Mouse (Mus musculus) erythroid progenitor cell, adult 5-6 weeks (primary cell): ENCODE measurements around the gene Gcn1l1. TPM values are rescaled to one million over a fixed set of nuclear protein-coding genes. Genes with fewer than 3 reads are reported as not detected.
A peak's percentile ranks its signal among the peaks of the same experiment; 100 is the strongest.
"Not testable (repeated sequence)": the region's sequence is repeated elsewhere in the genome, so short reads cannot be mapped to it uniquely, and the experiment has no call there.

Source experiments
- ATAC-seq: replicated peaks from 2 replicates; pipeline ENCODE4 v1.8.0; 2016; ENCODE audit warnings: moderate number of reproducible peaks, mild to moderate bottlenecking, moderate TSS enrichment, inconsistent platforms; ENCODE audit not compliant: poor library complexity, low FRiP score, severe bottlenecking
- total RNA-seq, 2 experiments: library from RNA; stranded (forward) in 1 of 2; stranded (reverse) in 1 of 2; fragments of 150-400 nt in 1 of 2; fragments of 186-747, 209-891 nt in 1 of 2; gene quantifications; 2 replicates each; pipeline versions ENCODE4 v1.2.3 to v1.2.4; 2015 to 2017; ENCODE audit warnings: low replicate concordance in 2 of 2

Gcn1l1 gene
- total RNA-seq, 2 experiments from 2014 or later, result 14.1 to 17.6 TPM

GRCm38 (mm10) chr5:115554536-115555291 lies 10.3 kb upstream of the Gcn1l1 start:
- no peak for ATAC-seq

DNA sequence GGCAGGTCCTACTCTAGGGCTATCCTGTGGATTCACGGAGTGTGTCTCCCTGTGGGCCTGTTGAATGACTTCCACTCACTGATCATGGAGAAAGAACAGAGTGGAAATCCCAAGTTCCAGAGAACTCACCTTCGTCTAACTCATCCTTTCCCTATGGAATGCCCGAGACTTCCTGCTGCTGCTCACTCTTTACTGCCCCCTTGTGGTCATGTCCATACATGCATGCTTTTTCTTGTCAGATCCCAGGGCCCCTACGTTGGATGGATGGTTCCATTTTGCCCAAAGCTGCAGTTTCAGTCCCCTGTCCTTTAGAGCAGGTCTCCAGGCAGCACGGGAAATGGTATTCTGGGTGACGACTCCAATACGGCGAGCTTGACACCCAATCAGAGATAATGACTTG lies 8.8 kb upstream of the Gcn1l1 start:
- peak; percentile 55 for ATAC-seq

DNA sequence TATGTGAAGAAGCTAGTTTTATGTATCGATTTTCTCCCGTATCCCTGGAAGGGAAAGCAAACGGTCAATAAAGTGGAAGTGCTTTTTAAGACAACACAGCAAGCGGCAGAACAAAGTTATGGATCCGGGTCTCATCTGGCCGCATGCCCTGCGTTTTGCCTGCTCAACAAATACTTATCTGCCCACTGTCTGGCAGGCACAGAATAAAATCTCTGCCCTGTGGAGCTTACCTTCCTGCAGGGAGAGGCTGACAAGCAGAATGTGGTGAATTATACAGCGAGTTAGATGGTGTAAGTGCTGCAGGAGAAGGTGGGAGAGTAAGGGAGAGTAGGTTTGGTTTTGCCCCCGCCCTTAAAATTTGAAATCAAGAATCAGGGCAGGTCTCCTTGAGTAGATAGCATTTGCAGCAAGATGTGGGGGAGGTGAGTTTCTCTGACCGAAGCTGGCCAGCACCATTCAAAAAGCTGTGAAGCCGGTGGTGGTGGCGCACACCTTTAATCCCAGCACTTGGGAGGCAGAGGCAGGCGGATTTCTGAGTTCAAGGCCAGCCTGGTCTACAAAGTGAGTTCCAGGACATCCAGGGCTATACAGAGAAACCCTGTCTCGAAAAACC lies 6.8 kb upstream of the Gcn1l1 start:
- ATAC-seq, result no peak

GRCm38 (mm10) chr5:115559237-115560101 lies 5.6 kb upstream of the Gcn1l1 start, which contains the start of gene Rplp0:
Rplp0 (plus strand) TSS chr5:115559467.
- ATAC-seq, result peak; percentile 99

DNA sequence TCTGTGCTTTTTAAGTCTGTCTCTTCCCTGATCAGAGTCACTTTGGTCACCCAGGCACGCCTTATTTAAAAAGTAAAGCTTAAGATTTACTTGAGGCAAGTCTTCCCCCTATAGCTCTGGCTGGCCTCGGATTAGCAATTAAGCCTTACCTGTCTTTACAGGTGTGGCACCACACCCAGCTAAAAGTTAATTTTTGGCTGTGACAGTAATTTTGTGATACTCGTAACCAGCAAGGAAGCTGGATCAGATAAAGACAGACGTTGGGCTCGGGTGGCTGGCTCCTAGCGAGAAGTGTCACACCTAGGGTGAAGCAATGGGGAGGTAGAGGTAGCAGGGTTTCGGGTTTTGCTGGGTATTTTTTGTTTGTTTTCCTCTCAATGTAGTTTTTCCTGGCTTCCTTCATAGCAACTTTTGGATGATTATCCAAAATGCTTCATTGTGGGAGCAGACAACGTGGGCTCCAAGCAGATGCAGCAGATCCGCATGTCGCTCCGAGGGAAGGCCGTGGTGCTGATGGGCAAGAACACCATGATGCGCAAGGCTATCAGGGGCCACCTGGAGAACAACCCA lies 4.6 kb upstream of the Gcn1l1 start:
- ATAC-seq, result 0 out of 2 replicates have a peak, but pooled peaks have one; percentile 30

DNA sequence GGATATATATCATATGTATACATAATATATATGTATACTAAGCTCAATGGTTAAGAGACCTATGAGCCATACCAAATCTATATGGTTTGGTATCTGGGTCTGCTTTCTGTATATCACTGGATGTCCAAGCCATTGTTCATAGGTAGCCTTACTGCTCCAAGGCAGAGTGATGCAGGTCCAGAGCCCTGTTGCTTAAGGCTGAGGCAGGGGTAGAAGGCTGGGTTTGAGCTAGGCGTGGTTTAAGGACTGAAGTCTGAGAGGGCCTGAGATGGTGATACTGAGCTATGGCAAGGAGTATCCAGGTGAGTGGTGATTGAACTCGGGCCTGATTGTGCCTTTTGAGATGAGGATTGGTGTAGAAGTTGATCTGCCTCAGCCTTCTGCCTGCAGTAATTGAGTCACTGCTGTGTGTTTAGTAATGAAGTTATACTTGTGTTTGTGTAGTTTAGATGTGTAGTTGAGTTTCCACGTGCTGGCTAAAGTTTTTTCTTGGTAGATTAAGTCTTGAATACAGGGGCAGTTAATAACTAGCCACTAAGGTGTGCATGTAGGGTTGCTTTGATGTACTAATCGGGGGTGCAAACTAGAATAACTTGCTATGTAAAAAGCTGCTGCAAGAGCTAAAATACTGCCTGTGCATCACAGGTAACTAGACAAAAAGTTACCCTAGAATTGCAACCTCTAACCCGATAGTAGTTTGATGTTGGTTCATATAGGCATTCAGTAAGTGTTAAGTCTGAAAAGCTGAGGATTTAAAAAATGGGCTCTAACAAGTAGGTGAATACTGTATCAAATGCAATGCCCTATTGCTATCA lies 1.1 kb upstream of the Gcn1l1 start:
- ATAC-seq, result no peak

- ATAC-seq, result peak; percentile 11; the same call in 1 of the 2 replicates
These were observed 349 bp downstream of the Gcn1l1 start for GRCm38 (mm10) chr5:115565403-115565802.

DNA sequence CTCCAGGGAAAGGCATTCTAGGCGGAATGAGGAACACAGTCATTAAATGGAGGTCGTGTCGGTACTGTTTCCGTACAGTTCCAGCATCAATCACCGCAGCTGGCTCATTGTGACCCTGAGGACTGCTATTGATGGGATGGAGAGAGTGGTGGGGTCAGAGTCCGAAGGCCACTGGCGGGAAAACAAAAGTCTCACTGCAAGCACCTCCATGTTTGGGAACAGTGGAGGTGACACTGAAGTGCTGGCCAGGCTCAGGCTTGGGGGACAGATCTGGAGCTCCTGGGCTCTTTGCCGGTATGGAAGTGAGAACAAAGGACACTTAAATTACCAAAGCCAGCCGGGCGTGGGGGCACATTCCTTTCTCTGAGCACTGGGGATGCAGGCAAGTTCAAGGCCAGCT lies 3.6 kb downstream of the Gcn1l1 start:
- ATAC-seq, result no peak

DNA sequence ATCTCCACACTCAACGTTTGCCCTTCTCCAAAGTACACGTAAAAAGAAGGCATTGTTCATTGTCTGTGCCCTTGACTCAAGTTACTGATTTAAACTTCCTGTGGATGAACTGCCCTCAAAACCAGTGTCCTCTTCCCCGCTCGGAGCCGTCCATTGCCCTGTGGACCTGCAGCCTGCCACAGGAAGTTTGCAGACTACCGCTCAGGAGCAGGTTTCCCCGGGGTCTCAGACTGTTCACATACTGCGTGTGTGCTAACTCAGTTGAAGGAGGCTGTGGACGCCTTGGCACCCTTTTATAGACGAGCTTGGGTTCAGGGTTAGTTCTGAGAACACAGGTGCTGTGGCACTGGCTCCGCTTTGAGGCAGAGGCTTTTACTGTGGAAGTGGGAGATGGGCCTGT lies 4.3 kb downstream of the Gcn1l1 start:
- no peak for ATAC-seq

DNA sequence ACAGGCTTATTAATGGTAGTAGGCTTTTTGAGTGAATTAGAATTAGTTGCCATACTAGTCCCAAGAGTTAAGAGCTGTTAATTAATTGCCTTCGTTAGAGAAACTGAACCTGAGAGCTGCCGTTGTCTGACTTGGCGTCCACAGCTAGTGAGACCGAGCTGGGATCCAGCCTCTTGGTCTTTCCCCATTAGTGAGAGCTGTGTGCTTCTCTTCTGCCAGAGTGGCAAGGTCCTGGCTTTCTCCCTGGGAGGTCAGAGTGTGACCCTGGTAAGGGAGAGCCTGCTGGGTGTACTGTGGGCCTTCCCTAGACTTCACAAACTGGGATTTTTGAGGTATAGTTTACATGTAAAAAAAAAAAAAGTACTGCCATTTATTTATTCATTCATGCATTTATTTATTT lies 4.7 kb downstream of the Gcn1l1 start:
- ATAC-seq, result no peak

DNA sequence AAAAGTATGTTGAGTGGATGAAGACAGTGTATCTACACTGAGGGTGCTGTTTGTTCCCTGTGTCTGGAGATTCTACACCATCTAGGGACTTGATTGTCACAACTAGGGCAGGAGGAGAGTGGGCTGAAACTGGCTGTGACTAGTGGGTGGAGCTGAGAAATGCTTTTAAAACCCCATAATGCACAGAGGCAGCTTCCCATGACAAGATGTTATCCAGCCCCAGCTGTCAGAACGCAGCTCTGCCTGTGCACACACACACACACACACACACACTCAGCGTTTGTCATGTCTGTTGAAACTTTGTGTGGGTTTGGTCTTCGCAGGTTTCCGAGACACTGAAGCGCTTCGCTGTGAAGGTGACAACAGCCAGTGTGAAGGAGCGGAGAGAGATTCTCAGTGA lies 6.0 kb downstream of the Gcn1l1 start:
- ATAC-seq, result no peak

DNA sequence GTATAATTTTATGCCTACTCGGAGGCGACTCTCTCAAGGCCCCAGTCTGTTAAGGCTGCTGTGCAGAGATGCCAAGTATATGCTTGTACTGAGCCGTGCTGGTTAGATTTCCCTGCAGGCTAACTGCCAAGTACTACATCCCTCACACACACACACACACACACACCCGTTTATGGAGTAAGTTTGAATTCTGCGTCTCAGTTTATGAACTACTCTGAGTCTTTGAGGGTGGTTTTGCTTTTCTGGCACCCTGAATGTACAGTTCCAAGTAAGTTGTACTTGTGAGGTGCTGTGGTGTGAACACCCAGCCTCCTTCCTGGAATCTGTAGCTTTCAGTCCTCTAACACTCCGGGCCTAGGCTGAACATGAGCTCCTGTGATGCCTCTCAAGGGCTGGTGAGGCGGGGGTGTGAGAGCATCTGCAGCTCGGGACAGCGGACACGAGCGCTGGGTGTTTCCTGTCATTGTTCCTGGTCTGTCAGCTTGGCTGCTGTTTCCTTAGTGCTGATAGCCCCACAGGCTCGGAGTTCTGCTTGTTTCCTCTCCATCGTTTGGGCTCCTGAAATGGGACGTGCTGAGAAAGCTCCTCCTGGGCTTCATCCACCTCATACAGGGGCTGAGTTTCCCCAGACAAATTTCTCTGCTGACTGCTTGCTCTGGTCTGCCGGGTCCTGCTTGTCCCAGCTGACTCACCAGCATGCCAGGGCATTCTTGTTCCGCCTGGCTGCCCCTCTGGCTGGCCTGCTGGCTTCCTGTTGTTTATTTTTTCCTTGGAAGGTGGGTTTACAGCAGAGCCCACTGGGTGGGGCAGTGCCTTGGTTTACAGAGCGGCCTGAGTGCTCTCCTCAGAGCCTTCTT lies 7.9 kb downstream of the Gcn1l1 start:
- no peak for ATAC-seq

- no peak for ATAC-seq
These were observed 9.9 kb downstream of the Gcn1l1 start for GRCm38 (mm10) chr5:115574992-115575391.

DNA sequence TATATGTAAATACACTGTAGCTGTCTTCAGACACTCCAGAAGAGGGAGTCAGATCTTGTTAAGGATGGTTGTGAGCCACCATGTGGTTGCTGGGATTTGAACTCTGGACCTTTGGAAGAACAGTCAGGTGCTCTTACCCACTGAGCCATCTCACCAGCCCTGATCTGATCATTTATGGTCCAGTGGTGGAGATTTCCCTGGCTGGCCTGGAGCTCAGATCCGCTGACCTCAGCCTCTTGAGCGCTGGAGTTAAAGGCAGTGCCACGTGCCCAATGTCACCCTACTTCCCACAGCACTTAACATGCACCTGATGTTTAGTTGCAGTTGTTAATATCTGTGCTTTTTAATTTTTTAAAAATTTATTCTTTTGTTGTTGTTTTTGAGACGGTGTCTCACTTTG lies 12.6 kb downstream of the Gcn1l1 start:
- not testable (repeated sequence) for ATAC-seq

DNA sequence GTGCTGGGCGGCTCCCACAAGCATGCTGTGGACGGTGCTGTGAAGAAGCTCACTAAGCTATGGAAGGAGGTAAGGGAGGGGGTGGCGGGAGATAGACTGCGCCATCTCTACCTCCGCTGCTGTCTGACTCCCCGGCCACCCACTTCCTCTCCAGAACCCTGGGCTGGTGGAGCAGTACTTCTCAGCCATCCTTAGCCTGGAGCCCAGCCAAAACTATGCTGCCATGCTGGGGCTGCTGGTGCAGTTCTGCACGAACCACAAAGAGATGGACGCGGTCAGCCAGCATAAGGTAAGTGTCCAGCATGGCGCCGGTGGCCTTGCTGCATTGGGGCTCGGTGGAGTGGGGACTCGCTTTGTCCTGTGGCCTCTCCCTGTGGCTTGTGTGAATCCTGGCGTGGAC lies 13.9 kb downstream of the Gcn1l1 start:
- ATAC-seq, result no peak

DNA sequence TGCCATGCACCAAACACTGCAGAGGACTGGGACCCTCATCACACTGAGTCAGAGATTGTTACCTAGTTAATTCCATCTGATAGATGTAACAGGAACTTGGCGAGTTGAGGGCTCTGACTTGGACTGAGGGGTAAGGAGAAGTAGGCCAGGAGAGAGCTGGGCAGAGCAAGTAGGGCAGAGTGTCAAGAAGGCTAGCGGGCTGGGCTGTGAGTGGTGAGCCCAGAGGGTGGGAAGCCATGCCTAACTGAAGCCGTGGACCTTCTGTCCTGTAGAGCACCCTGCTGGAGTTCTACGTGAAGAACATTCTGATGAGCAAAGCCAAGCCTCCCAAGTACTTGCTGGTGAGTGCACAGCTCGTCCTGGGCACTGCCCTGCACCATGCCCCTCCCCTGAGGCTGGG lies 14.3 kb downstream of the Gcn1l1 start:
- ATAC-seq, result no peak

- no peak for ATAC-seq
These were observed 15.4 kb downstream of the Gcn1l1 start for GRCm38 (mm10) chr5:115580229-115581001.

GRCm38 (mm10) chr5:115581662-115582061 lies 16.6 kb downstream of the Gcn1l1 start:
- ATAC-seq, result no peak
